Mouse (Mus musculus): Measurements from ENCODE around the gene Rab10.

DNA sequence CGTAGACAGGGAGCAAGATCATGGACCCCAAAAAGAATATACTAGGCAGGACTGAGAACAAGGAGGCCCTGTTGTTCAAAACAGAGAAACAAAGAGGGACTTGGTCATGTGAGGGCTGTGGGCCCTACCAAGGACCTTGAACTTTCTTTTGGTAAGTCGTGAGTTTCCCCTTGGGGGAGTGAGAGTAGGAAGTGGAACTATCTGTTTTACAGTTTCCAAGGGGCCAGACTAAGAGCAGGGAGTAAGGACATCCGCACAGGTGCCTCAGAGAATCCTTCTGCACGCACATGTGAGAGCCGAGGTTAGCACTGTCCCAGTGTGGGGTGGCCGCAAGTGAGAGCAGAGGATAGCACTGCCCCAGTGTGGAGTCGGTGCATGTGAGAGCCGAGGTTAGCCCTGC is 45.3 kb upstream of the Rab10 start:
- no peak for TF ChIP-seq CTCF (IDR thresholded peaks at IDR 0.05; ENCODE audit: extremely low read depth, insufficient read depth, low read length)
- TF ChIP-seq POLR2A (IDR thresholded peaks at IDR 0.05; ENCODE audit: extremely low read depth, insufficient read depth, low read length) = no peak

Measured in cortical plate, adult 2 months (tissue).